Mouse (Mus musculus): ENCODE data around the gene Rpl18.

Gene Rpl18

DNA sequence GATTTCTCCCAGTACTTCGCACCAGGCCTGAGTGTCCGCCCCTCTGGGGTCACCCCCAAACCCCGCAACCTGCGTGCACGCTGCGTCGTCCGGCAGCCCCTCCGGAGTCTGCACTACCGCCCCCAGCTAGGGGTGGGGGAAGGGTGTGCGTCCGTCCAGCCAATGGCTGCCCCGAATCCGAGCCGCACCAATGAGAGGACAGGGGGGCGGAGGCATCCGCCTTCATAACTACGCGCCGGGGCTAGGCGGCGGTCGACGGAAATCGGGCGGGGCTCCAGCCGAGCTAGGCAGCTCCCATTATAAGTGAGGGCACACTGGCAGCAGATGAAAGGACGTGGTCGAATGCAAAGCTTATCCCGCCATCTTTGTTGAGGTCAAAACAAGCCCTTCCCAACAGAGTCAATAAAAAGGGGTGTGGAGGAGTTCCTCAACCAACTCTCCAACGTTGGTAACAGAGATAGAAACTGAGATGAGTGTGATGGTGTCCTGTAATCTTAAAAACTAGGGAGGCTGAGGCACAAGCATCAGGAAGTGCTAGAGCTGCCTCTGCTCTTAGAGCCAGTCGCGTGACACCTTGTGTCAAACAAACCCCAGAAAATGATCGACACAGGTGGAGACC lies at the start of gene Rpl18:
Gene Rpl18 (plus strand): TSS at position 368 of the 619 bp plus-strand sequence.
- DNase-seq (ENCODE audit: low spot score in 2 of 2), result peak; percentile 88 to 97

DNA sequence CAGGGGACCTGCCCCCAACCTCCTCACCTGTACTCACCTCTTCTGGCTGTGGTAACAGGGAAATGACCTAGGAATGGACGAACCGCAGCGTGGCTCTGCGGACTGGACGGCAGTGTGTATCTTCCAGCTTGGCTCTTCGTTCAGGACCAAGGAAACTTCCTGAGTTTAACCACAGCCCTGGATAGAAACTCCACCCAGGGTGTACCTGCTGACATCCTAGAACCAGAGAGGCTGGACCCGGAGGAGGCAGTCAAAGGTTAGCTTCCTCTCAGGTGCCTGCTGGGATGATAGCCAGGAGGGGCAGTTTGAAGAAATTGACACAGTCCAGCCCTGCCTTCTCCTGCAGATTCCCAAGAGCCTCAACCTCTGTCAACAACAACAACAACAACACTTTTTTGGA lies 49.1 kb upstream of the Rpl18 start, which contains the start of gene Fut2:
Gene Fut2 (minus strand): TSS at position 234 of the 400 bp plus-strand sequence.
- DNase-seq (ENCODE audit: low spot score in 2 of 2), result no peak

DNA sequence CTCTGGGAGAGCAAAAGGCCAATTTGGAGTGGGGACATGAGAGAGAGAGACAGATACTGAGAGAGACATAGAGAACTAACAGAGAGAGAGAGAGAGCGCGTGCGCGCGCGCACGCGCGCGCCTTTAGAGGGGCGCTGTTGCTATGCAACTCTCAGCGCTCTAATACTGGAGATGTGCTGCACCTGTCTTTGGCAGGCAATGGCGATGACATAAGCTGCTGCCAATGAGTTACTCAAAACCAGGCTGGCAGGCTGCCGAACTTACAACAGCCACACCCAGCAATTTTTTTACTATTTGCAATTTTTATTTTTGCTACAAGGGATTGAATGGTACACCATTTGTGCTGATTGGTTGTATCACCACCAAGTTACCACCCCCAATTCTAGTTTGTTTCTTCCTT lies 47.5 kb upstream of the Rpl18 start:
- DNase-seq (ENCODE audit: low spot score in 2 of 2), result no peak

DNA sequence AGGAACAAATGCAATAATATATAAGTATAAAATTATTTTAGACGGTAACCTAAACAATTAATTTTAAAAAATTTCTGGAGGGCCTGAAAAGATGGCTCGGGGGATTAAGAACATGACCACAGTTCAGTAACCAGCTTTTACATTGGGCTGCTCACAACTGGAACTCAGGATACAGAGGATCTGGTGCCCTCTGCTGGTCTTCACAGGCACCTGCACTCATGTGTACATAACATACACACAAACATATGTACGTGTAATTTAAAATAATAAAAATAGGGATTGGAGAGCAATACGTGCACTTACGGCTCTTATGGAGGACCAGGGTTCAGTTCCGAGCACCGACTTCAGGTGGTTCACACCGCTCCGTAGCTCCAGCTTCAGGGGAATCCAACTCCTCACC lies 46.3 kb upstream of the Rpl18 start:
- no peak for DNase-seq (ENCODE audit: low spot score in 2 of 2)

DNA sequence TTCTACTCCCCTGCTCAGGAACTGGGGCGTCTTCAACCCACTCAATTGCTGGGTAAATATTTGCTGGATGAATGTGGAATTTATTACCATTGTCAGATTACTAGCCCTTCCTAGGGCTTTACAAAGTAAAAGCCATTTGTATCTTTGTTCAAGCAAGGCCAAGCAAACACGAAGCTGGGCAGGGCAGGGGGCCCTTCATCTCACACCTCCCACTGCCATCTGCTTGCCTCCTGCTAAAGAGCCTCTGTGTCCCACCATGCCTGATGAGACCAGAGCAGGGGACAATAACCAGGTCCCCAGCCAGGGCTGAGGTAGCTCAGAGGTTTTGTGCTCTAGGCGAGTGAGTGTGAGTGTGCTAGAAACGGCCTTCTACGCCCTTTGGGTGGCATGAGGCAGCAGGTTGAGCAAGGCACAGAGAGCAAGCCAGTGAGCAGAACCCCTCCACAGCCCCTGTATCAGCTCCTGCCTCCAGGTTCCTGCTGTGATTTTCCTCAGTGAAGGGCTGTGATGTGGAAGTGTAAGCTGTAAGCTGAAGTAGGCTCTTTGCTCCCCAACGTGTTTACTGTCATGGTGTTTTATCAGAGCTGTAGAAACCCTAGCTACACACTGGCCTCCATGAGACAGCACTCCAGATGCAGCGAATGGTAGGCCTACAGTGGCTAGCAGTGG lies 37.5 kb upstream of the Rpl18 start:
- DNase-seq (ENCODE audit: low spot score in 2 of 2), result no peak

DNA sequence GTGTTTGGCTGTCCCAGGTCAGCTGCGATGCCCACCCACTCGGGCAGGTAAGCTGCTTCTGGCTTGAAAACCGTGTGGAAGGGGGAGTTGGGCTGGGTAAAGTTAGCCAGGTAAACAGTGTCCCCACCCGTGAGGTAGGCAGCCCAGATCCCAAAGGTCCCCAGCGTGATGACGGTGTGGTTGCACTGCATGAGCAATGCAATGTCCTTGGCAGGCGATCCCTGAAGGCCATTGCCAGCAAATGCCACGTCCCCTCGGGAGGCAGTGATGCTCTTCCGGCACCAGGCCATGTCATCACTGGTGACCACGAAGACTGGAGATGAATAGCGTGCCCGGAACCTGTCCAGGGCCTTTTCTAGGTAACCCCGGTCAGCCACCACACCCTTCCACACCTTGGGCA lies 36.7 kb upstream of the Rpl18 start:
- DNase-seq (ENCODE audit: low spot score in 2 of 2), result no peak

DNA sequence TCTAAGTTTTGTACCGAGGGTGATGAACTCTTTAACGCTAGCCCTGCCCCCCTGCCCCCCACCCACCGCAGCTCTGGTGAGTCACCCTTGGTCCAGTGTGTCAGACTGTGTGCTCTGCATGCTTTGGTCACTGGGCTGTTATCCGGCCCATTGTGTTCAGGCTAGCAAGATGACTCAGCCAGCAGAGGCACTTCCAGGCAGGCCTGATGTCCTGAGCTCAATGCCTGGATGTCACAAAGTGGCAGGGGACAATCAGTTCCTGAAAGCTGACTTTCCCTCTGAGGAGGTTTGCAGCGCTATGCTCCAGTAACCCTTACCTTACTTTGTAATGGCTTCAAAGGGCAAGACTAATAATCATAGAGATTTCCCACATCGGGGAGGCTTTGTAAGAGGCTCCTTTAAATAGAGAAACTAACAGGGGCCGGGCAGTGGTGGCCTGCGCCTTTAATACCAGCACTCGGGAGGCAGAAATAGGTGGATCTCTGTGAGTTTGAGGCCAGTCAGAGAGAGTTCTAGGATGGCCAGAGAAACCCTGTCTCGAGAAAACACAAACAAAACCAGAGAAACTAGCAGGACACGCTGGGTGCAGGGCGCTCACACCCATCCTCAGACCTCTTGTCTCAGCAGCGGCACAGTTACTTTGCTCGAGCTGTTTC lies 35.2 kb upstream of the Rpl18 start:
- peak in 1 of 2 experiments; percentile 80 for DNase-seq (ENCODE audit: low spot score in 2 of 2)

DNA sequence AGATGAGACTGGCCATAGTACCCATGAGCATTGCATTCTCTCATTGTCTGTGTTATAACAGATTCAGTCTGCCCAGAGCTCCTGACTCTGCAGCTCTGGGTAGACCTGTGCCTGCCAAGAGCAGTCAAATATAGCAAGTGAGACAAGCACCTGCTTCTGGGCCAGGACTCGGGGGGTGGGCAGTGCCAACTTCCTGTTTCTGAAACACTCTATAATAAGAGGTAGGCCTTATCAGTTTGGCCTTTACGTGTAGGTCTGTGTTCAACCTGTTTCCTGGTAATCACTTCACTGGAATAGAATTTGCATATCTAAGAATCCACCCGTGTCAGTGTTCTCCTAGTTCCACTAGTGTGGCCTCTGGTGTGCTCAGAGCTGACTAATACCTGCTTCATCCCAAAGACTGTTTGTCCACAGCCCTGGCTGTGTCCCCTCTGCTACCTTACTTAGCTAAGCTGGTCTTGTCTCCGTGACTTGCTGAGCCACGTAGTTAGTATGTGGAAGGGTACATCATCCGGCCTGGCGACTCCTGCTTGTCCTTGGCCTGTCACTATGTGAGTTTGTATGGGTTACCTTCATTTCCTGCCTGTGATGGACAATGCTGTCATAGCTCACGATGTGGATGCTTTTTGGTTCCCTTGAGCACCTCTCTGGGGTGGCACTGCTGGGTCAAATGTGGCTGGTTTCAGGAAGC lies 34.1 kb upstream of the Rpl18 start:
- no peak for DNase-seq (ENCODE audit: low spot score in 2 of 2)

DNA sequence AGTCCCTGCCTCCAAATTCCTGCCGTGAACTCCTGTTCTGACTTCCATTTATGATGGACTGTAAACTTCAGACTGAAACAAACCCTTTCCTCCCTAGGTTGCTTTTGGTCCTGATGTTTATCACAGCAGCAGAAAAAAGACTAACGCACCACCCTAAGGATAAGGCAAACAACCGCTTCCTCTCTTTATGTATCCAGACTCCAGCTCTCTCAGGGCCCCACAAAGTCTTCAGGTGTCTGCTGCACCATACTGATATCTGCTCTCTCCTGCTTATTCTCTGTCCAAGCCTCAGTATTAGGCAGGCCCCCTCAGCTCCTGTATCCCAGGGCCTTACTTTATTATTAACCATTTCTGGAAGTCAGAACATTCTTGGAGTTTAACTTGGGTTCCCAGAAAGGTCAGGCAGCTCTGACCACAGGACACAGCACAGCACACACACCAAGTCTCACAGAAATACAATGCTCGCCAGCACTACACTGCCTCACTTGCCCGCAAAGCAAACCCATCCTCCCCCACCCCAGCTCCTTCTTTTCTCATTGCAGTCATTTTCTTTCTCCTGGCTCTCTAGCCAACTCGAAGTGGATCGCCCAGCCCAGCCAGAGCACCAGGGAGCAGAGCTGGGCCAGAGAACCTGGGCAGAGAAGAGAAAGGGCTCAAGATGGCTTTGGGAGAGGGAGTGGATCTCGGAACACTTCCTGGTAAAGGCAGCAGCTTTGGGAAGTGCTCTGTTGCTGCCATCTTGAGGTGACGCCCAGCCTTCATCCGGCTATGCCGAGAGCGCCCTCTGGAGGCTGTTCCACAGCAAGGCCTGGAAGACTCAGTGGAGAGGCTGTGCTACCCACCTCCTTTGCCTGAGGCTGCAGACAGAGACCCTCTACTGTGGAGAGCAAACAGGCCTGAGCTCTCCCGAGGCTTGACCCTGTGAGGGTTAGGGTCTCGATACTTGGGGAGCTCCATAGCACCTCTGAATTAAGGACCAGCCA lies 32.8 kb upstream of the Rpl18 start:
- peak; percentile 72 to 81 for DNase-seq (ENCODE audit: low spot score in 2 of 2)

DNA sequence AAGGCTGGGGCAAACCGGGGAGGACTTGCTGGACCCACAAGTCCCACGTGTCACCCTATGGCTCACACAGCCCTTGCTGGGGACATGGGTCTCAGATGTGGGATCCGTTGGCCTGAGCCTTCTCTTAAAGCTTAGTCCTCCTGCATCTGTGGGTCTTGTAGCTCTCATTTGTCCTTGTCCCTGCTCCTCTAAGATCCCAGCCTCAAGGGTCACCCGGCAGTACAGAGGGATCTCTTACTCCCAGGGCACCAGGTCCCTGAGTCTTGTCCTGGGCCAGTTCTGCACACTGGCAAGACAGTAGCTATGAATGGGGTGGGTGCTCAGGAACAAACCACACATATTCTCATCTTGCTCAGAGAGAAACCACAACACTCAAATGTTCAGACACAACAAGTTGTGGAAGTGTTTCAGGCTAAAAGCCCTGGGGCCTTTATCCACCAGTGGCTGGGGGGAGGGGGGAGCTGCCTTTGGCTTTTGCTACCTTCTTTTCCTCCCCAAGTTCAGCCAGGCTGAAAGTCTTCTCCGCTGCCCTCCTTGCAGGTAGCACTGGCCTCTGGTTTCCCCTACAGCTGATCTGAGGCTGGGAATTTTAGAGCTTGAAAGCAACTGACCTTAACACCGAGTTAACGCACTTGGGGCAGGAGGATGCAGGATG lies 31.7 kb upstream of the Rpl18 start, which contains the start of gene Ntn5:
Gene Ntn5 (plus strand): TSS at position 627 of the 655 bp plus-strand sequence.
- DNase-seq (ENCODE audit: low spot score in 2 of 2), result no peak

DNA sequence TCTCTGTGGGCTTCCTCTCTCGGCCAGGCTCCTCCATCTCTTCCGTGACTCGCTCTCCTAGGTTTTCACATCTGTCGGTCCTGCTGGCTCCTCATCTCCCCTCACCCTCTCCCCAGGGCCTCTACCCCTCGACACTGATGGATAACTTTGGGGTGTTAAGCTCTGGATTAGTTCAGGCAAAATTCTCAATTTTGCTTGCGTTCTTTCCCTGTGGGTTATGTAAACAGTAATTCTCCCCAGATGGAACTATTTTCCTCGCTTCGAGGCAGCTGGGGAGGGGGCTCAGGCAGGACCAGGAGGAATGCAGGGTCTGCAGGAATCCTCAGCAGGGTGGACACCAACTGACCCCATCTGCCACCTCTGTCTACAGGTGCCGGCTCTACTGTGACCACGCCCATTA lies 29.4 kb upstream of the Rpl18 start:
- DNase-seq (ENCODE audit: low spot score in 2 of 2), result no peak

DNA sequence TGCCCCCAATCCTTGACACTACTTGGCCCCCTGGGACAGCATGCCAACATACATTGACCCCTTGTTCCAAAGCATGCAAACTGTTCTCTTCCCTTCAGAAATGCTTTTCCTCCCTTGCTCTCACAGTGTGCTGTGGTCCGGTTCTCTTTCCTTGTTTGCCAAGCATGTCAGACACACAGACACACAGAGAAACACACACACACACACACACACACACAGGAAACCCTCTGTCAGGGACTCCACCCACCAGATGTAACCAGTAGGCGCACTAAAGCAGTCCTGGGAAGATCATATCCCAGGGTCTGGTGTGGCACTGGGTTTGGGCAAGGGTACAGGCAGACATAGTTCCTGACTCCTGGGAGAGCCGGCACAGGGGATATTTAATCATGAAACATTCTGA lies 28.4 kb upstream of the Rpl18 start:
- no peak for DNase-seq (ENCODE audit: low spot score in 2 of 2)

DNA sequence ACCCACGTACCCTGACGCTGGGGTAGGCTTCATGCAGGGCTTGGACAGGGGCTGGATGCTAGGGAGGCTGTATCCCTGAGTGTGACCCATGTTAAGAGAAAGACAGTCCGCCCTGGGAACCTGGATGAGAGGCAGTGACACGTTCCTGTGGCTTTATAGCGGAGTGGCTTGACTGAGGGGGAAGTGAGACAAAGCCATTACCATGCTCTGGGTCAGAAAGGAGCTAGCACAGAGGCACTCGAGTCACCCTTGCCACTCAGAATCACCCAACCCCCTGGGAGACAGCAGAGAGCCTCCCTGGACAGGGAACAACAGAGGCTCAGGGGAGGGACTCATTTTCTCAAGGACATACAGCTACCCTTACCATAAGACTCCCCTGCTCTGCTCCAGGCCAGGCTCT lies 26.2 kb upstream of the Rpl18 start:
- no peak for DNase-seq (ENCODE audit: low spot score in 2 of 2)

DNA sequence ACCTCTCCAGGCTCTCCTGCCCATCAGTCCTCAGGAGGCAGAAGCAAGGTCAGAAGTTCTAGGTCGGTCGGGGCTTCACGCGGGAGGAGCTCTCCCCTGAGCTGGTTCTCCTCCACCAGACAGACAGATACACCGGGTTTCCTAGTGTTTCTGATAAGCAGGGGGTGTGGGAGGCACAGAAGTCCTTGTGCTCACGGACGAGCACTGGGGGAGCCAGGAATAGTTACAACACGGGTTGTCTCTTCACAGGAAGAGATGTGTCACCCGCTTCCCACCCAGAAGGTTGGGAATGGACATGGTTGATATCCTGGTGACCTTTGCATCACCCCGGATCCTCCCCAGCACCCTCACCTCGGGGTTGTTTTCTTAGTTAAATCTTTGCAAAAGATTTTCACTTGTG lies 25.5 kb upstream of the Rpl18 start:
- no peak for DNase-seq (ENCODE audit: low spot score in 2 of 2)

DNA sequence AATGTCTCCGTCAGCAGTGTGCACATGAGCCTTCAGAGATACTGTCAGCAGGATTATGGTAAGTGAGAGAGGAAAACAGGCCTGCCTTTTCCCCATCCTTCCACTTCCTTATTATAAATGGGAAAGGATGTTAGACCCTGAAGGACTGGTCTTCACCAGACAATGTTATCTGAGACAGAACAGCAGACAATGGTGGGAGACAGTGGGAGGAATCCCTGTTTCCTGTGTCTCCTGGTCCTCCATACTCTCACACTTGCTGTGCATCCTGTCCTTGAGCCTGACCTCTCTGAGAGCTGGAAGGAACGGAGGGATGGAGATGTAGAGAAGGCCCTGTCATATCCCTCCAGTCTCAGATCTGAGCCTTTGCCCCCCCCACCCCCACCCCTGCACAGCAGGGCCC lies 22.9 kb upstream of the Rpl18 start:
- DNase-seq (ENCODE audit: low spot score in 2 of 2), result no peak

DNA sequence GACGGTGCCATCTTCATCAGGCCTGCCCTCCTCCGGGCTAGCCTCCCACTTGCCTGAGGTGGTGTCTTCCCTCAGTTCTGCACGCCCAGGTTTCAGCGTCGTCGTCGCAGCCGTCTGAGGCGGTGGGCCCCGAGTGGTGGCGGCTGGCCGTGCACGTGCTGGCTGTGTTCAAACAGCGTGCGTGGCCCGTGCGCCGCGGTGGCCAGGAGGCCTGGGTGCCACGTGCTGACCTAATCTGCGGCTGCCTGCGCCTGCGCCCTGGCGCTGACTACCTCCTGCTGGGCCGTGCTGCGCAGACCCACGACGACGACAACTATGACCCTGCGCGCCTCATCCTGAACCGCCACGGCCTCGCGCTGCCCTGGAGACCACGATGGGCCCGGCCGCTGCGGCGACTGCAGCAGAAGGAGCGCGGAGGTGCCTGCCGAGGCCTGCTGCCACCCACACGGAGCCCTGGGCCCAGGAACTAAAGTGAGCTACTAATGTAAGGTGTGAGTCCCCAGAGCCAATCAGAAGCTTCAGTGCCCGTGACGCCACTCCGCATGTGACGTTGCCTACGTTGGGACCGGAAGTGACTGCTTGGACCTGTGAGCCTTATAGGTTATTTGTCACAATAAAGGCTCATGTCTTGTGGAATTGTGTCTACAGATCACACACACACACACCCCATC lies 21.2 kb upstream of the Rpl18 start, which contains the start of gene Sec1:
Gene Sec1 (minus strand): TSS at position 482 of the 671 bp plus-strand sequence.
- DNase-seq (ENCODE audit: low spot score in 2 of 2), result no peak

DNA sequence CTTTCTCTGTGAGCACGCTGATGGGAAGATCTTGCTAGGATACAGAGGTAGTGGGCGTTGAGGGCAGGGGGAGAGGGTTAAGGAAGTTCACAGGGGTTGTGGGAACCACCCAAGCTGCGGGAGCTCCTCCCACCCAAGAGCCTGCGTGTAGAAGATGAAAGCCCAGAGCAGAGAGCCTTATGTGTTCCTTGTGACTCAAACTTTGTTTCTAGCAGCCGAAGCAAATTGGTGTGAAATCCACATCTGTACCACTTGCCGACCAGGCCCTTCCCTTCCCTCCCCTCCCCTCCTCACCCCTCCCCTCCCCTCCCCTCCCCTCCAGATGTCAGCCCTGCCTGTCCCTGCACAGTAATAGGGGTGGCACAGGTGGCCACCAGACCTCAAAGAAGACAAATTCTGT lies 20.2 kb upstream of the Rpl18 start:
- DNase-seq (ENCODE audit: low spot score in 2 of 2), result no peak

DNA sequence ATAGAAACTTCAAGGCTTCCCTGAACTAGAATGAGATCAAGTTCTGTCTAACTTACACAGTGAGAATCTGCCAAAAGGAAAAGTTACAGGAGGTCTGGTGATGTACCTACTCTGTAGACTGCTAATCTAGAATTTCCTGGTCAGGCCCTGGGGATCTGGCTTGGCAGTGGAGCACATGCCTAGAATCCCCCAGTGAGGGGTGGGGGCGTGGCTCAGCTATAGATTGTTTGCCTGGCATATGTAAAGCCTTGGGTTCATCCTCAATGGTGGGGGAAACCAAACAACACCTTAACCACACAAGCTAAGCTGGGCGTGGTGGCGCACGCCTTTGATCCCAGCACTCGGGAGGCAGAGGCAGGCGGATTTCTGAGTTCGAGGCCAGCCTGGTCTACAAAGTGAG lies 17.4 kb upstream of the Rpl18 start:
- DNase-seq (ENCODE audit: low spot score in 2 of 2), result no peak

DNA sequence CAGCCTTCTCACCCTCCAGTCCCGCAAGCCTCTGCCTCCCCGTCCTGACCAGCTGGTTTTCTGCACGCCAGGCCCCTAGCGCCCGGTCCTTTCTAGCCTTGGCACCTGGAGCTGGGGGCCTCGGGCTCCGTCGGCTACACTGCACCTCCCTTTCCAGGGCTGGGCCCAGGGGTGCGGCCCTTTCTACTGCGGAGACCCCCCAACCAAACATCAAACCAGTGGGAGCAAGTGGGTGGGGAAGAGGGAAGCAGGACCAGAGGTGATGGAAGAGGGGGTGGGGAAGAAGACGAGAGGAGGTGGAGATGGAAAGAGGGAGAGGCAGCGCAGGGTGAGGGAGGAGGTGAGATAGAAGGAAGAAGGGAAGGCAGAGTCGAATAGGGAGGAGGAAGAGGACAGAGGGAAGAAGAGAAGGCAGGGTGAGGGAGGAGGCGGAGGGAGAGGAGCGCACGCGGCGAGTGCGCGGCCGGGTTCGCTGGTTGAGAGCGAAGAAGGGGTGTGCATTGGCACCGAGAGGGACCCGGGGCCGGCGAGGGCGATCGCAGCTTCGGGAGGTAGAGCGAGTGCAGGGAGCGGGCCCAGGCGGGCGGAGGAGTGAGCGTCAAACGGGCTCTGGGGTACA lies 15.6 kb upstream of the Rpl18 start, which contains the start of gene Car11:
Gene Car11 (plus strand): TSS at position 321 of the 619 bp plus-strand sequence.
- DNase-seq (ENCODE audit: low spot score in 2 of 2), result no peak

Data from urinary bladder, adult 18-20 months (tissue).